Mouse (Mus musculus): ENCODE data around the gene Fggy. TPM values are rescaled to one million over a fixed set of nuclear protein-coding genes. Genes with fewer than 3 reads are reported as not detected.

The Fggy gene
- polyA plus RNA-seq, 1 experiment from 2014 or later = 7.9 TPM

DNA sequence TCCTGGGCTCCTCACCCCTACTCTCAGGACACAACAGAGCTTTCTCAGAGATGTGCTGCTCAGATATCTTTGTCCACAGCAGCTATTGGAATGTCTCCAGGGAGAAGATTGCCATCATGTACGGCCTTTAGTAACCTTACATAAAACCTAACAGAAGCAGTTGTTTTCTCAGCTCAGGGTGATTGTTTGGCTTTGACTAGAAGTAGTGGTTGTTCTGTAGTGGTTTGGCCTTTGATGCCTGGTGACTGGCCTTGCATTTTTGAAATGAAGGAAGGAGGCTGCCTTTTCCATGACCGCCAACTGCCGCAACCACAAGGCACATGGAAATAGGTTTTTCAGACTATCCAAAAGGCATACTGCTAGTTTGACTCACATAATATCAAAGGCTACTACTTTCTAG is 63.7 kb downstream of the Fggy start:
- Histone ChIP-seq H3K9me3 (ENCODE audit: control insufficient read depth, low read length) (no peaks in the 10 kb centered on the region), H3K36me3 (ENCODE audit: control insufficient read depth, insufficient read depth, low read length) (no peaks in the 10 kb centered on the region), H3K9ac (ENCODE audit: low read depth, low read length) (no peak overlapping the region), H3K4me2 (no peak overlapping the region), H3K27me3 (replicated peaks; ENCODE audit: control insufficient read depth, insufficient read depth, low read length) (no peaks in the 10 kb centered on the region), H3K27ac (ENCODE audit: low read depth, low read length) (no peak overlapping the region), H3K4me3 (ENCODE audit: low read depth, low read length) (no peak overlapping the region), H3K4me1 (replicated peaks; ENCODE audit: control insufficient read depth, insufficient read depth, low read length) (no peaks in the 10 kb centered on the region)
- ATAC-seq (replicated peaks; ENCODE audit: low FRiP score) = no peak
- WGBS = 84% methylated on average over 3 of the region's 3 CpGs
- DNase-seq (ENCODE audit: low spot score) = no peak

GRCm38 (mm10) chr4:95624696-95625095 is 67.4 kb downstream of the Fggy start:
- H3K9me3 ChIP-seq (ENCODE audit: control insufficient read depth, low read length) = no peaks in the 10 kb centered on the region
- no peak for DNase-seq (ENCODE audit: low spot score)
- WGBS = 75% methylated on average over 3 of the region's 3 CpGs

GRCm38 (mm10) chr4:95625651-95626050 is 68.3 kb downstream of the Fggy start:
- DNase-seq (ENCODE audit: low spot score) (no peak), ATAC-seq (replicated peaks; ENCODE audit: low FRiP score) (no peak)
- Histone ChIP-seq H3K27me3 (replicated peaks; ENCODE audit: control insufficient read depth, insufficient read depth, low read length) (no peaks in the 10 kb centered on the region), H3K9ac (ENCODE audit: low read depth, low read length) (no peak overlapping the region), H3K36me3 (ENCODE audit: control insufficient read depth, insufficient read depth, low read length) (no peaks in the 10 kb centered on the region), H3K4me3 (ENCODE audit: low read depth, low read length) (no peak overlapping the region), H3K4me1 (replicated peaks; ENCODE audit: control insufficient read depth, insufficient read depth, low read length) (no peaks in the 10 kb centered on the region), H3K9me3 (ENCODE audit: control insufficient read depth, low read length) (no peaks in the 10 kb centered on the region), H3K4me2 (no peak overlapping the region), H3K27ac (ENCODE audit: low read depth, low read length) (no peak overlapping the region)
- 69% methylated on average over 4 of the region's 4 CpGs for WGBS

More at GRCm38 (mm10) chr4:95624696-95625095, 67.4 kb downstream of the Fggy start:
- no peak overlapping the region for H3K9ac ChIP-seq (ENCODE audit: low read depth, low read length)
- H3K27ac ChIP-seq (ENCODE audit: low read depth, low read length) = no peak overlapping the region
- H3K27me3 ChIP-seq (replicated peaks; ENCODE audit: control insufficient read depth, insufficient read depth, low read length) = no peaks in the 10 kb centered on the region
- no peak overlapping the region for H3K4me2 ChIP-seq
- no peak for ATAC-seq (replicated peaks; ENCODE audit: low FRiP score)
- H3K4me1 ChIP-seq (replicated peaks; ENCODE audit: control insufficient read depth, insufficient read depth, low read length) = no peaks in the 10 kb centered on the region
- H3K36me3 ChIP-seq (ENCODE audit: control insufficient read depth, insufficient read depth, low read length) = no peaks in the 10 kb centered on the region
- no peak overlapping the region for H3K4me3 ChIP-seq (ENCODE audit: low read depth, low read length)

DNA sequence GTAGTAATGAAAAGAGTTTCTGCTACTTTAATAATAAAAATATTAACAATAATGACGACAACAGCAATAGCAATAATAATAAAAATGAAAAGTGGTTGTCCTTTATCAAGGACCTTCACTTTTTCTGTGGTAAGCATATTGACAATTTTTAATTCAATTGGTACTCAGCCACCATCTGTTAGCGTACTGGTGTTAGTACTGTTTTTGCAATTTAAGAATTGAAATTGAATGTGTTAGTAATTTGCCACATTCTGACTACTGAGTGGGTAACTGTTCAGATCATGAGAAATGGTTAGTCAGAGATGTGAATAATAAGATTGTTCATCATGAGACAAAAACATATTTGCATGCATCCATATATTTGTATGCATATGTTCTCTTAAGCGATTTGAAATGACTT is 68.9 kb downstream of the Fggy start:
- WGBS = 88% methylated on average over 3 of the region's 3 CpGs
- H3K27ac ChIP-seq (ENCODE audit: low read depth, low read length) = no peak overlapping the region
- DNase-seq (ENCODE audit: low spot score) (no peak), ATAC-seq (replicated peaks; ENCODE audit: low FRiP score) (no peak)
- no peak overlapping the region for H3K4me3 ChIP-seq (ENCODE audit: low read depth, low read length)
- H3K36me3 ChIP-seq (ENCODE audit: control insufficient read depth, insufficient read depth, low read length) = no peaks in the 10 kb centered on the region
- H3K4me2 ChIP-seq = no peak overlapping the region
- H3K4me1 ChIP-seq (replicated peaks; ENCODE audit: control insufficient read depth, insufficient read depth, low read length) = no peaks in the 10 kb centered on the region
- H3K9me3 ChIP-seq (ENCODE audit: control insufficient read depth, low read length) = no peaks in the 10 kb centered on the region
- H3K27me3 ChIP-seq (replicated peaks; ENCODE audit: control insufficient read depth, insufficient read depth, low read length) = no peaks in the 10 kb centered on the region
- no peak overlapping the region for H3K9ac ChIP-seq (ENCODE audit: low read depth, low read length)

- ATAC-seq (replicated peaks; ENCODE audit: low FRiP score) = no peak
- H3K36me3 ChIP-seq (ENCODE audit: control insufficient read depth, insufficient read depth, low read length) = no peaks in the 10 kb centered on the region
- DNase-seq (ENCODE audit: low spot score) = no peak
- H3K27ac ChIP-seq (ENCODE audit: low read depth, low read length) = no peak overlapping the region
- H3K27me3 ChIP-seq (replicated peaks; ENCODE audit: control insufficient read depth, insufficient read depth, low read length) = no peaks in the 10 kb centered on the region
- H3K4me3 ChIP-seq (ENCODE audit: low read depth, low read length) = no peak overlapping the region
- H3K9me3 ChIP-seq (ENCODE audit: control insufficient read depth, low read length) = no peaks in the 10 kb centered on the region
- WGBS = 75% methylated on average over 3 of the region's 3 CpGs
- no peak overlapping the region for H3K9ac ChIP-seq (ENCODE audit: low read depth, low read length)
- H3K4me2 ChIP-seq = no peak overlapping the region
- no peaks in the 10 kb centered on the region for H3K4me1 ChIP-seq (replicated peaks; ENCODE audit: control insufficient read depth, insufficient read depth, low read length)
These were observed 77.6 kb downstream of the Fggy start for GRCm38 (mm10) chr4:95634903-95635302.

GRCm38 (mm10) chr4:95636937-95637749 is 79.8 kb downstream of the Fggy start:
- no peak overlapping the region for H3K27ac ChIP-seq (ENCODE audit: low read depth, low read length)
- ATAC-seq (replicated peaks; ENCODE audit: low FRiP score) (no peak), DNase-seq (ENCODE audit: low spot score) (no peak)
- no peak overlapping the region for H3K4me2 ChIP-seq
- no peaks in the 10 kb centered on the region for H3K9me3 ChIP-seq (ENCODE audit: control insufficient read depth, low read length)
- H3K4me1 ChIP-seq (replicated peaks; ENCODE audit: control insufficient read depth, insufficient read depth, low read length) = no peaks in the 10 kb centered on the region
- H3K36me3 ChIP-seq (ENCODE audit: control insufficient read depth, insufficient read depth, low read length) = no peaks in the 10 kb centered on the region
- H3K27me3 ChIP-seq (replicated peaks; ENCODE audit: control insufficient read depth, insufficient read depth, low read length) = no peaks in the 10 kb centered on the region
- no peak overlapping the region for H3K9ac ChIP-seq (ENCODE audit: low read depth, low read length)
- 63% methylated on average over 7 of the region's 7 CpGs for WGBS
- no peak overlapping the region for H3K4me3 ChIP-seq (ENCODE audit: low read depth, low read length)

DNA sequence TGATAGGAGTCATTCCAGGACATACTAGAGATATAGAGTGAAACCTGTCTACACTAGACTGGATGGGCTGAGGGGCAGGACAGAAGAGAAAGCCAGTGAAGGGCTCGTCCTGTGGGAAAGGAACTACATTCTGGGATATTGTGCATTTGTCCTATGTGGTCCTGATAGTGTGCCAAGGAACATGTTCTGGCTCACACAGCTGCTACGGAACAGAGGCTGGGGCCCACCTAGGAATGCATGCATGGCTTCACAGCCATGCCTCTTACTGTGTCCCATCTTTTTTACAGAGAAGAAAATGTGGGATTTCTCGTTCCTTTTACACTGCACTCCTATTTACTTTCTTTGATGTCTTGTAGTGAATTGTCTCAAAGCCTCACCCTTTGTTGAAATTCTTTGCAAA is 80.8 kb downstream of the Fggy start:
- Histone ChIP-seq H3K9ac (ENCODE audit: low read depth, low read length) (no peak overlapping the region), H3K27ac (ENCODE audit: low read depth, low read length) (no peak overlapping the region), H3K36me3 (ENCODE audit: control insufficient read depth, insufficient read depth, low read length) (no peaks in the 10 kb centered on the region), H3K4me1 (replicated peaks; ENCODE audit: control insufficient read depth, insufficient read depth, low read length) (no peaks in the 10 kb centered on the region), H3K27me3 (replicated peaks; ENCODE audit: control insufficient read depth, insufficient read depth, low read length) (no peaks in the 10 kb centered on the region), H3K9me3 (ENCODE audit: control insufficient read depth, low read length) (no peaks in the 10 kb centered on the region), H3K4me3 (ENCODE audit: low read depth, low read length) (no peak overlapping the region), H3K4me2 (no peak overlapping the region)
- no peak for DNase-seq (ENCODE audit: low spot score)
- ATAC-seq (replicated peaks; ENCODE audit: low FRiP score) = no peak
- WGBS = 85% methylated on average over 3 of the region's 3 CpGs

GRCm38 (mm10) chr4:95640831-95641230 is 83.5 kb downstream of the Fggy start:
- 37% methylated on average over 1 of the region's 1 CpGs for WGBS
- no peak overlapping the region for H3K27ac ChIP-seq (ENCODE audit: low read depth, low read length)
- H3K4me2 ChIP-seq = no peak overlapping the region
- H3K27me3 ChIP-seq (replicated peaks; ENCODE audit: control insufficient read depth, insufficient read depth, low read length) = no peaks in the 10 kb centered on the region
- no peaks in the 10 kb centered on the region for H3K9me3 ChIP-seq (ENCODE audit: control insufficient read depth, low read length)
- ATAC-seq (replicated peaks; ENCODE audit: low FRiP score) (no peak), DNase-seq (ENCODE audit: low spot score) (no peak)
- no peaks in the 10 kb centered on the region for H3K36me3 ChIP-seq (ENCODE audit: control insufficient read depth, insufficient read depth, low read length)
- H3K9ac ChIP-seq (ENCODE audit: low read depth, low read length) = no peak overlapping the region
- no peak overlapping the region for H3K4me3 ChIP-seq (ENCODE audit: low read depth, low read length)
- H3K4me1 ChIP-seq (replicated peaks; ENCODE audit: control insufficient read depth, insufficient read depth, low read length) = no peaks in the 10 kb centered on the region

DNA sequence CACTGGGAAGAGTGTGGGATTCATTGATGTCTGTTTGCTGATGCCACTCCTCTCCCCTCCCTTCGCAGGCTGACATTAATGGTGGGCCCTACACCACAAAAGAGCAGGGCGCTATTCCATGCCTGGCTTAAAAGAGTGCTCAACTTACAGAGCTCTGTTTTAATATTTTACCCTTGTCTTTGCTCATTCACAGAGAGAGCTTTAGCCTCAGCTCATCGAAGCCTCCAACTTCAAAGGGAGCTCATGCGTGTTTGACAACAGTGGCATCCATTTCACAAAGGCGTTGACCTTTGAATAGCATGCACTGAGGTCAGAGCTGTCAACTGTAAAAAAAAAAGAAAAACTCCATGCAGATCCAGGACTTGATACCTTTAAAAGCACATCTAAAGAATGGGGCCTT is 86.7 kb downstream of the Fggy start:
- WGBS = 71% methylated on average over 5 of the region's 5 CpGs
- H3K9me3 ChIP-seq (ENCODE audit: control insufficient read depth, low read length) = no peaks in the 10 kb centered on the region
- ATAC-seq (replicated peaks; ENCODE audit: low FRiP score) = no peak

More for the DNA sequence above, 86.7 kb downstream of the Fggy start:
- no peak overlapping the region for H3K9ac ChIP-seq (ENCODE audit: low read depth, low read length)
- no peaks in the 10 kb centered on the region for H3K27me3 ChIP-seq (replicated peaks; ENCODE audit: control insufficient read depth, insufficient read depth, low read length)
- no peak for DNase-seq (ENCODE audit: low spot score)
- no peaks in the 10 kb centered on the region for H3K36me3 ChIP-seq (ENCODE audit: control insufficient read depth, insufficient read depth, low read length)
- H3K4me2 ChIP-seq = no peak overlapping the region
- H3K4me3 ChIP-seq (ENCODE audit: low read depth, low read length) = no peak overlapping the region
- no peaks in the 10 kb centered on the region for H3K4me1 ChIP-seq (replicated peaks; ENCODE audit: control insufficient read depth, insufficient read depth, low read length)
- H3K27ac ChIP-seq (ENCODE audit: low read depth, low read length) = no peak overlapping the region
